Mouse (Mus musculus): Measurements from ENCODE around the gene Gm21440. TPM values are rescaled to one million over a fixed set of nuclear protein-coding genes. Genes with fewer than 3 reads are reported as not detected.
"Not testable (repeated sequence)": the region's sequence is repeated elsewhere in the genome, so short reads cannot be mapped to it uniquely, and the experiment has no call there.

Gm21440 gene
- polyA plus RNA-seq (2015; fragmentation: Nextera tagmentation; extraction: Ambion mirVana), result not detected in 2 replicates

GRCm38 (mm10) chrY:13252091-13252490 is at the start of gene Gm21440, which contains the start of gene Gm21454:
Gene Gm21440, plus strand, starts transcription at chrY:13252391.
Gene Gm21454, plus strand, starts transcription at chrY:13252442.
- H3K9ac ChIP-seq; H3K9me3 ChIP-seq; H3K4me2 ChIP-seq; ATAC-seq (ENCODE audit: borderline replicate concordance, extremely low read depth, low FRiP score, low TSS enrichment); H3K4me1 ChIP-seq; H3K4me3 ChIP-seq; H3K36me3 ChIP-seq; H3K27ac ChIP-seq; H3K27me3 ChIP-seq: not testable (repeated sequence)

GRCm38 (mm10) chrY:13223828-13224227 is 28.4 kb upstream of the Gm21440 start, which contains the start of gene Gm21828:
Gene Gm21828, minus strand, starts transcription at chrY:13223928.
- not testable (repeated sequence) for H3K27me3 ChIP-seq; H3K27ac ChIP-seq; H3K36me3 ChIP-seq; H3K9me3 ChIP-seq; H3K4me2 ChIP-seq; H3K4me3 ChIP-seq; H3K4me1 ChIP-seq; ATAC-seq (ENCODE audit: borderline replicate concordance, extremely low read depth, low FRiP score, low TSS enrichment); H3K9ac ChIP-seq
- WGBS, result no CpG with 5 or more reads among the region's 3 CpGs

Other genes with a start within 250 kb of the Gm21440 start
- gene Gm20807, start 209.5 kb upstream of the Gm21440 start, polyA plus RNA-seq (2015; fragmentation: Nextera tagmentation; extraction: Ambion mirVana), result not detected in 2 replicates
- not detected in 2 replicates for gene Gm21891, start 118.9 kb upstream of the Gm21440 start, polyA plus RNA-seq (2015; fragmentation: Nextera tagmentation; extraction: Ambion mirVana)
- gene Gm21425, start 90.4 kb upstream of the Gm21440 start, polyA plus RNA-seq (2015; fragmentation: Nextera tagmentation; extraction: Ambion mirVana), result not detected in 2 replicates
- gene Gm21828, start 28.5 kb upstream of the Gm21440 start, polyA plus RNA-seq (2015; fragmentation: Nextera tagmentation; extraction: Ambion mirVana), result not detected in 2 replicates
- not detected in 2 replicates for gene Gm21454, start 51 bp downstream of the Gm21440 start, polyA plus RNA-seq (2015; fragmentation: Nextera tagmentation; extraction: Ambion mirVana)
- gene Gm21725, start 96.7 kb downstream of the Gm21440 start, polyA plus RNA-seq (2015; fragmentation: Nextera tagmentation; extraction: Ambion mirVana), result not detected in 2 replicates
- gene Gm21866, start 213.2 kb downstream of the Gm21440 start, polyA plus RNA-seq (2015; fragmentation: Nextera tagmentation; extraction: Ambion mirVana), result not detected in 2 replicates
- gene Gm20773, start 241.6 kb downstream of the Gm21440 start, polyA plus RNA-seq (2015; fragmentation: Nextera tagmentation; extraction: Ambion mirVana), result not detected in 2 replicates